Mouse (Mus musculus): ENCODE results near the gene Optn. TPM values are rescaled to one million over a fixed set of nuclear protein-coding genes. Genes with fewer than 3 reads are reported as not detected.

Optn gene
- polyA plus RNA-seq, 1 experiment from 2014 or later = 7.6 TPM

DNA sequence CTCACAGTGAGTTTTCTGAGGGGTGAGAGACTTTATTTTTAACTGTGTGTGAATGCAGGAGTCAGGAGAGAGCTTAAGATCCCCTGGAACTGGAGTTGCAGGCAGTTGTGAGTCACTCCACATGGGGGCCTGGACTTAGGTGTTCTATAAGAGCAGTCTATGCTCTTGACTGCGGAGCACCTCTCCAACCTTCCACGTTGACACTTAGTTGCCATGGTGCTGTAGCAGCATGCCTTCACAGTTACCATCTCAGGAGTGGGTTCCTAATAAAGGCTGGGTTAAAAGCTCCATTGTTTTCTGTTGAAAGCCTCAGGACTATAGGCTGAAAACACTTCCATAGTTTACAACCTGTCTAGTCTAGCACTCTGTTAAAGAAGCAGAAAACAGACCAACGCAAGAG lies 26.5 kb downstream of the Optn start:
- 70% methylated on average over 3 of the region's 3 CpGs for WGBS
- H3K9ac ChIP-seq (ENCODE audit: low read depth, low read length) = no peak overlapping the region
- ATAC-seq (ENCODE audit: low FRiP score, low TSS enrichment) = no peak
- H3K27me3 ChIP-seq (ENCODE audit: control insufficient read depth, insufficient read depth, low read length) = no peaks in the 10 kb centered on the region
- H3K36me3 ChIP-seq (ENCODE audit: control insufficient read depth, insufficient read depth, low read length) = no peaks in the 10 kb centered on the region
- H3K9me3 ChIP-seq (ENCODE audit: control insufficient read depth, low read length) = no peaks in the 10 kb centered on the region
- H3K4me1 ChIP-seq (ENCODE audit: control insufficient read depth, insufficient read depth, low read length) = no peaks in the 10 kb centered on the region
- no peak overlapping the region for H3K4me3 ChIP-seq (ENCODE audit: low read length)
- H3K27ac ChIP-seq (ENCODE audit: low read depth, low read length) = no peak overlapping the region
- no peak overlapping the region for H3K4me2 ChIP-seq (replicated peaks; ENCODE audit: low read depth, low read length)

DNA sequence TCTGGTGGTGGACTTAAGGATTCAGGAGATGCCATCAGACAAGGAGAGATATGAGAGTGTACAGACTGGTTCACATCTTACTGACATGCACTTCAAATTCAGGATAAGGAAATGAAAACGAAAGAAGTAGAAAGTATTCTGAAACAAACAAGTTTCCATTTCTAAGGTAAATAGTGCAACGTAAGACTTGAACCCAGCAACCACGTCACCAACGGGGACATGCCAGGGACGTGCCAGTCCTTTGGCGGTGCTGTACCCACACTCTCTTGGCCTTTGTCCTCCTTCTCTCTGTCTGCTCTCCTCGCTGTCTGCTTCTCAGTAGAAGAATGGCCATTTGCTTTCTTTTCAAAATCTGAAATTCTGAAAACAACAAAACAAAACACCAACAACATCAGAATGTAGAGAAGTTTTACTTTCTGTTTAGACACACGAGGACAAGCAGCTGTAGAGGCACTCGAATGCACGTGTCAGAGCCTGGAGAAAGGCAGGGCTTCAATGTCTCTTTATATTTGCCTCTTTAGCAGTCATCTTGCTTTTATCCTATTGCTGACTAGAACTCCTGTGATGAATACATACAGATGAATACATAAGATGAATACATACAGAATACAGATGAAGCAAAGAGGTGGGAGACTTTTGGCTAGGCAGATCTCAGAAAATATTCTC lies 27.3 kb downstream of the Optn start:
- H3K9me3 ChIP-seq (ENCODE audit: control insufficient read depth, low read length) = no peaks in the 10 kb centered on the region
- H3K27ac ChIP-seq (ENCODE audit: low read depth, low read length) = no peak overlapping the region
- H3K36me3 ChIP-seq (ENCODE audit: control insufficient read depth, insufficient read depth, low read length) = no peaks in the 10 kb centered on the region
- no peak for ATAC-seq (ENCODE audit: low FRiP score, low TSS enrichment)
- no peak overlapping the region for H3K4me3 ChIP-seq (ENCODE audit: low read length)
- no peaks in the 10 kb centered on the region for H3K4me1 ChIP-seq (ENCODE audit: control insufficient read depth, insufficient read depth, low read length)
- H3K9ac ChIP-seq (ENCODE audit: low read depth, low read length) = no peak overlapping the region
- WGBS = 86% methylated on average over 10 of the region's 10 CpGs
- no peak overlapping the region for H3K4me2 ChIP-seq (replicated peaks; ENCODE audit: low read depth, low read length)
- no peaks in the 10 kb centered on the region for H3K27me3 ChIP-seq (ENCODE audit: control insufficient read depth, insufficient read depth, low read length)

GRCm38 (mm10) chr2:5035241-5035640 lies 28.6 kb downstream of the Optn start:
- no peak for ATAC-seq (ENCODE audit: low FRiP score, low TSS enrichment)
- Histone ChIP-seq H3K27me3 (ENCODE audit: control insufficient read depth, insufficient read depth, low read length) (no peaks in the 10 kb centered on the region), H3K4me3 (ENCODE audit: low read length) (no peak overlapping the region), H3K9me3 (ENCODE audit: control insufficient read depth, low read length) (no peaks in the 10 kb centered on the region), H3K4me1 (ENCODE audit: control insufficient read depth, insufficient read depth, low read length) (no peaks in the 10 kb centered on the region), H3K36me3 (ENCODE audit: control insufficient read depth, insufficient read depth, low read length) (no peaks in the 10 kb centered on the region), H3K9ac (ENCODE audit: low read depth, low read length) (no peak overlapping the region), H3K4me2 (replicated peaks; ENCODE audit: low read depth, low read length) (no peak overlapping the region), H3K27ac (ENCODE audit: low read depth, low read length) (no peak overlapping the region)
- WGBS = 87% methylated on average over 9 of the region's 9 CpGs

- Histone ChIP-seq H3K4me3 (ENCODE audit: low read length) (no peak overlapping the region), H3K27ac (ENCODE audit: low read depth, low read length) (no peak overlapping the region), H3K9me3 (ENCODE audit: control insufficient read depth, low read length) (no peaks in the 10 kb centered on the region), H3K27me3 (ENCODE audit: control insufficient read depth, insufficient read depth, low read length) (no peaks in the 10 kb centered on the region), H3K4me2 (replicated peaks; ENCODE audit: low read depth, low read length) (no peak overlapping the region), H3K4me1 (ENCODE audit: control insufficient read depth, insufficient read depth, low read length) (no peaks in the 10 kb centered on the region), H3K36me3 (ENCODE audit: control insufficient read depth, insufficient read depth, low read length) (no peaks in the 10 kb centered on the region), H3K9ac (ENCODE audit: low read depth, low read length) (no peak overlapping the region)
- no peak for ATAC-seq (ENCODE audit: low FRiP score, low TSS enrichment)
- 76% methylated on average over 8 of the region's 8 CpGs for WGBS
Measured at GRCm38 (mm10) chr2:5034801-5035200, 29.1 kb downstream of the Optn start.

GRCm38 (mm10) chr2:5033546-5034420 lies 30.1 kb downstream of the Optn start:
- no peak overlapping the region for H3K4me3 ChIP-seq (ENCODE audit: low read length)
- H3K9me3 ChIP-seq (ENCODE audit: control insufficient read depth, low read length) = no peaks in the 10 kb centered on the region
- no peak for ATAC-seq (ENCODE audit: low FRiP score, low TSS enrichment)
- H3K4me1 ChIP-seq (ENCODE audit: control insufficient read depth, insufficient read depth, low read length) = no peaks in the 10 kb centered on the region
- H3K9ac ChIP-seq (ENCODE audit: low read depth, low read length) = no peak overlapping the region
- WGBS = 71% methylated on average over 15 of the region's 15 CpGs
- no peak overlapping the region for H3K4me2 ChIP-seq (replicated peaks; ENCODE audit: low read depth, low read length)
- no peaks in the 10 kb centered on the region for H3K36me3 ChIP-seq (ENCODE audit: control insufficient read depth, insufficient read depth, low read length)
- H3K27me3 ChIP-seq (ENCODE audit: control insufficient read depth, insufficient read depth, low read length) = no peaks in the 10 kb centered on the region
- no peak overlapping the region for H3K27ac ChIP-seq (ENCODE audit: low read depth, low read length)

- no peak overlapping the region for H3K4me2 ChIP-seq (replicated peaks; ENCODE audit: low read depth, low read length)
- H3K9me3 ChIP-seq (ENCODE audit: control insufficient read depth, low read length) = no peaks in the 10 kb centered on the region
- no peaks in the 10 kb centered on the region for H3K36me3 ChIP-seq (ENCODE audit: control insufficient read depth, insufficient read depth, low read length)
- no peak for ATAC-seq (ENCODE audit: low FRiP score, low TSS enrichment)
- H3K27ac ChIP-seq (ENCODE audit: low read depth, low read length) = no peak overlapping the region
- H3K9ac ChIP-seq (ENCODE audit: low read depth, low read length) = no peak overlapping the region
- no peaks in the 10 kb centered on the region for H3K27me3 ChIP-seq (ENCODE audit: control insufficient read depth, insufficient read depth, low read length)
- H3K4me3 ChIP-seq (ENCODE audit: low read length) = no peak overlapping the region
- H3K4me1 ChIP-seq (ENCODE audit: control insufficient read depth, insufficient read depth, low read length) = no peaks in the 10 kb centered on the region
- 75% methylated on average over 5 of the region's 5 CpGs for WGBS
Measured at GRCm38 (mm10) chr2:5032665-5033064, 31.2 kb downstream of the Optn start.

DNA sequence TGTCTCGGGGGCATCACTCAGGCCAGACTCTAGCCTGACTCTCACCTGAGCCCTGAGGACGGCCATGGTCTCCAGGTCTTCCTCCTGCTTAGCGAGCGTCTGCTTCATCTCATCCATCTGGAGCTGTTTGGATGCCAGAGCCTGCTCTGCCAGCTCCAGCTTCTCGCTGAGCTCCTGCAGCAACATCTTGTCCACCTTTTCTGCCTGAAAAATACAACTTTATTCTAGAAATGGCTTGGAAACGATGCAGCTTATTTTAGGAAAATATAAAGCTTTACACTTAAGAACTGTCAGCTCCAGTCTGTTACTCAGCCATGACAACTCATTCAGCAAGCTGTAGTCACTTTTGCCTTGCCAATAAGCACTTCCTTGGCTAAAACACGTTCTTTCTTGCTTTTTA lies 32.6 kb downstream of the Optn start:
- no peaks in the 10 kb centered on the region for H3K36me3 ChIP-seq (ENCODE audit: control insufficient read depth, insufficient read depth, low read length)
- no peaks in the 10 kb centered on the region for H3K27me3 ChIP-seq (ENCODE audit: control insufficient read depth, insufficient read depth, low read length)
- no peak overlapping the region for H3K9ac ChIP-seq (ENCODE audit: low read depth, low read length)
- no peaks in the 10 kb centered on the region for H3K4me1 ChIP-seq (ENCODE audit: control insufficient read depth, insufficient read depth, low read length)
- H3K4me3 ChIP-seq (ENCODE audit: low read length) = no peak overlapping the region
- H3K27ac ChIP-seq (ENCODE audit: low read depth, low read length) = no peak overlapping the region
- no peak overlapping the region for H3K4me2 ChIP-seq (replicated peaks; ENCODE audit: low read depth, low read length)
- H3K9me3 ChIP-seq (ENCODE audit: control insufficient read depth, low read length) = no peaks in the 10 kb centered on the region
- no peak for ATAC-seq (ENCODE audit: low FRiP score, low TSS enrichment)
- WGBS = 80% methylated on average over 7 of the region's 7 CpGs

- Histone ChIP-seq H3K36me3 (ENCODE audit: control insufficient read depth, insufficient read depth, low read length) (no peaks in the 10 kb centered on the region), H3K4me1 (ENCODE audit: control insufficient read depth, insufficient read depth, low read length) (no peaks in the 10 kb centered on the region), H3K4me2 (replicated peaks; ENCODE audit: low read depth, low read length) (no peak overlapping the region), H3K9me3 (ENCODE audit: control insufficient read depth, low read length) (no peaks in the 10 kb centered on the region), H3K27me3 (ENCODE audit: control insufficient read depth, insufficient read depth, low read length) (no peaks in the 10 kb centered on the region), H3K9ac (ENCODE audit: low read depth, low read length) (no peak overlapping the region), H3K4me3 (ENCODE audit: low read length) (no peak overlapping the region), H3K27ac (ENCODE audit: low read depth, low read length) (no peak overlapping the region)
- WGBS = 90% methylated on average over 4 of the region's 4 CpGs
- no peak for ATAC-seq (ENCODE audit: low FRiP score, low TSS enrichment)
Measured at GRCm38 (mm10) chr2:5029808-5030207, 34.0 kb downstream of the Optn start.

- 74% methylated on average over 7 of the region's 7 CpGs for WGBS
- Histone ChIP-seq H3K9me3 (ENCODE audit: control insufficient read depth, low read length) (no peaks in the 10 kb centered on the region), H3K27ac (ENCODE audit: low read depth, low read length) (no peak overlapping the region), H3K4me2 (replicated peaks; ENCODE audit: low read depth, low read length) (no peak overlapping the region), H3K4me1 (ENCODE audit: control insufficient read depth, insufficient read depth, low read length) (no peaks in the 10 kb centered on the region), H3K27me3 (ENCODE audit: control insufficient read depth, insufficient read depth, low read length) (no peaks in the 10 kb centered on the region), H3K9ac (ENCODE audit: low read depth, low read length) (no peak overlapping the region), H3K36me3 (ENCODE audit: control insufficient read depth, insufficient read depth, low read length) (no peaks in the 10 kb centered on the region), H3K4me3 (ENCODE audit: low read length) (no peak overlapping the region)
- ATAC-seq (ENCODE audit: low FRiP score, low TSS enrichment) = no peak
Measured at GRCm38 (mm10) chr2:5028047-5028446, 35.8 kb downstream of the Optn start.

All from kidney, embryonic 14.5 days (tissue).